Mouse (Mus musculus) spleen, adult 2 months (tissue): ENCODE results near the gene Aurka. TPM values are rescaled to one million over a fixed set of nuclear protein-coding genes. Genes with fewer than 3 reads are reported as not detected.

Source experiments
- DNase-seq, 2 experiments: peaks; one replicate each; pipeline versions ENCODE4 v3.0.0 to v3.0.0-alpha.2; 2012 to 2021; ENCODE audit warnings: low spot score in 2 of 2, low read depth in 1 of 2
- H3K27ac ChIP-seq: fragments of 200-500 bp; 2 replicates; pipeline ENCODE4 v1.5.1; 2012; ENCODE audit warnings: low read length, inconsistent platforms; ENCODE audit not compliant: insufficient read depth
- H3K27me3 ChIP-seq: fragments of 200-500 bp; 2 replicates; pipeline ENCODE4 v1.6.1; 2012; ENCODE audit warnings: mild to moderate bottlenecking, moderate library complexity, low read length, inconsistent platforms; ENCODE audit not compliant: control insufficient read depth, insufficient read depth
- H3K36me3 ChIP-seq: fragments of 200-500 bp; 2 replicates; pipeline ENCODE4 v1.6.1; 2012; ENCODE audit warnings: mild to moderate bottlenecking, low read length, inconsistent platforms; ENCODE audit not compliant: control insufficient read depth, insufficient read depth
- H3K4me1 ChIP-seq: fragments of 200-500 bp; 2 replicates; pipeline ENCODE4 v1.6.1; 2011; ENCODE audit warnings: inconsistent platforms; ENCODE audit not compliant: control insufficient read depth, insufficient read depth, insufficient read length
- H3K4me3 ChIP-seq: fragments of 200-500 bp; 2 replicates; pipeline ENCODE4 v1.5.1; 2011; ENCODE audit warnings: mild to moderate bottlenecking, inconsistent platforms; ENCODE audit not compliant: insufficient read depth, insufficient read length; ENCODE audit errors: extremely low read depth
- CTCF ChIP-seq: fragments of 200-500 bp; IDR thresholded peaks from 2 replicates; pipeline ENCODE4 v1.5.1; 2011; ENCODE audit warnings: mild to moderate bottlenecking, inconsistent platforms; ENCODE audit not compliant: insufficient read depth, insufficient read length, insufficient replicate concordance; ENCODE audit errors: extremely low read depth
- POLR2A ChIP-seq: fragments of 200-500 bp; IDR thresholded peaks from 2 replicates; pipeline ENCODE4 v1.6.1; 2011; ENCODE audit warnings: low read depth, low read length, inconsistent platforms
- WGBS: fragments of 180-500 bp; shearing (Covaris S2); methylation state at CpG from one replicate; pipeline ENCODE4 v1.1.7; 2018; 5-methylcytosine and 5-hydroxymethylcytosine counted together
- polyA plus RNA-seq: library from polyadenylated mRNA; depleted of rRNA; stranded (reverse); fragments of >200 nt; gene quantifications from 2 replicates; pipeline ENCODE4 v1.2.3, GENCODE M21; 2012

Gene Aurka
- polyA plus RNA-seq, 1 experiment, result 8.1 TPM

DNA sequence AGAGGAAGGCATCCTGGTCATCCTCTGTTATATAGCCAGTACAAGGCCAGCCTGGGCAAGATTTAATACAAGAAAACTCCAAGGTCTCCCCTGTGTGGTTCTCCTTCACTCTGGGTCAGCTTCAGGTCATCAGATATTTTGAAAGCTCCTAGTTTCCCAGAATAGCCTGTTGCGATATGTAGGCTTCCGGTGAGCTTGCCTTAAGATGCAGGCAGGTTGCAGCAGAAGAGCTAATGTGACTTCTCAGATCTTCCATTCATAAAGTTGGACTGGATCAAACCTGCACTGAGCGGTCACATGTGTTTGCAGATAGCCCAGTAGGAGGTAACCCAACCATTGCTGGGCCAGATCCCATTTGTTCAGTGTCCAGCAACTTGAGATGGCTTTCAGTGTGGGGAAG is 14.4 kb upstream of the Aurka start:
- Histone ChIP-seq H3K4me1 (peaks cover 5% of the 10 kb centered on the region; the same call in 1 of the 2 replicates), H3K27ac (no peak overlapping the region), H3K27me3 (no peaks in the 10 kb centered on the region), H3K36me3 (peaks cover 12% of the 10 kb centered on the region), H3K4me3 (no peak overlapping the region)
- 92% methylated on average over 3 of the region's 3 CpGs for WGBS
- DNase-seq, result no peak
- TF ChIP-seq POLR2A, result no peak
- no peak for TF ChIP-seq CTCF

DNA sequence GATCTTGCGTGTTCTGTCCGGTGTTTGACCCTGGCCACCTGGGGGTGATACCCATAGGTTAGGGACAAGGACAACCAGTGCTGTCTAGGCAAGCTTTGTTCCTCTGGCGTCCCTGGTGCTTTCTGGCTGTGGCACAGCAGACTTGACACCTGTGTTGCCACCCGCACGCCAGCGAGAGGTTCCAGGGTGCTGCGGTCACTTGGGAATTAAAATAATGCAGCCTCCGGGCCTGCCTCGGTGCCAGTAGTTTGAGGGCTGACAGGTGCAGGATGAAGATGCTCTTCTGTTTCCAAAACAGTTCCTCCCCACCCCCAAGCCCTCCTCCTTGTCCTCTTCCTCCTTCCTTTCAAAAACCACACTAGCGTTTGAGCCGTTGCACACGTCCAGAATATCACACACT is 11.6 kb upstream of the Aurka start:
- WGBS, result 25% methylated on average over 12 of the region's 12 CpGs
- H3K27ac ChIP-seq, result no peak overlapping the region

DNA sequence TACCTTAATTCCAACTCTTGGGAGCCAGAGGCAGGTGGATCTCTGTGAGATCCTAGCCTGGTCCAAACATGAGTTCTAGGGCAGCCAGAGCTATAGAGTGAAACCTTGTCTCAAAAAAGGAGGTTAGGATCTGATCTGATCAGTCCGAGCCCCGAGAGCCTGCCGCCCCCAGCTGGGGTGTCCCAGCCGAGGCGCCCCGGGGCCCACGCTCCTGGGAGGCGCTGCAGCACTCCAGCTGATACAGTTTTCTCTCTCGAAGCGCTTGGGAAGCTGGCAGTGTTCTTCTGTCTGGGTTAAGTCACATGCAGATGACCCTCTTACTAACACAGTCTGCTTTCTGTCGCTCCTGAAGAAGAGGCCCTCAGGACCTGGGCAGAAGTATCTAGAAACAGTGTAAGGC is 11.0 kb upstream of the Aurka start:
- Histone ChIP-seq H3K4me3 (no peak overlapping the region), H3K36me3 (peaks cover 30% of the 10 kb centered on the region), H3K4me1 (peaks cover 5% of the 10 kb centered on the region; the same call in 1 of the 2 replicates), H3K27me3 (no peaks in the 10 kb centered on the region), H3K27ac (no peak overlapping the region)
- WGBS, result 57% methylated on average over 11 of the region's 11 CpGs
- TF ChIP-seq POLR2A, result no peak
- no peak for TF ChIP-seq CTCF
- DNase-seq, result no peak

More for the DNA sequence above, 11.6 kb upstream of the Aurka start:
- Histone ChIP-seq H3K36me3 (peaks cover 27% of the 10 kb centered on the region), H3K4me3 (no peak overlapping the region), H3K4me1 (peaks cover 5% of the 10 kb centered on the region; the same call in 1 of the 2 replicates), H3K27me3 (no peaks in the 10 kb centered on the region)
- TF ChIP-seq POLR2A (no peak), CTCF (no peak)
- DNase-seq, result no peak

DNA sequence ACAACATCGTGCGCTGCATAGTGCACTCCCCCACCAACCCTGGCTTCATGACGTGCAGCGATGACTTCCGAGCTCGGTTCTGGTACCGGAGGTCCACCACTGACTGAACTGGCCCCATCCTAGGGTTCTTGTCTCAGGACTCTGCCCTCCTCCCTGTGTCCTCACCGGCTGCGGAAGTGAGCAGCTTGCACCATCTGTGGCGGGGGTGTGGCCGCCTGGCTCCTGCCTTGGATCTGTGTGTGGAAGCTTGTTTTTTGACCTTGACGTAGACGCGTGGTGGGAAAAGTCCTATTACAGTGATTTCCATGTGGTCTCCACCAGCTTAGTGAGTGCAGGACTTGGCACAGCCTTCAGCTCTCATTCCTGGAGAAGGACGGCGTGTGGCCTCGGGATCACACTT is 10.2 kb upstream of the Aurka start:
- Histone ChIP-seq H3K4me1 (peaks cover 5% of the 10 kb centered on the region; the same call in 1 of the 2 replicates), H3K27me3 (no peaks in the 10 kb centered on the region), H3K27ac (no peak overlapping the region), H3K36me3 (peaks cover 39% of the 10 kb centered on the region), H3K4me3 (no peak overlapping the region)
- TF ChIP-seq POLR2A (no peak), CTCF (no peak)
- 90% methylated on average over 17 of the region's 17 CpGs for WGBS
- DNase-seq, result no peak

DNA sequence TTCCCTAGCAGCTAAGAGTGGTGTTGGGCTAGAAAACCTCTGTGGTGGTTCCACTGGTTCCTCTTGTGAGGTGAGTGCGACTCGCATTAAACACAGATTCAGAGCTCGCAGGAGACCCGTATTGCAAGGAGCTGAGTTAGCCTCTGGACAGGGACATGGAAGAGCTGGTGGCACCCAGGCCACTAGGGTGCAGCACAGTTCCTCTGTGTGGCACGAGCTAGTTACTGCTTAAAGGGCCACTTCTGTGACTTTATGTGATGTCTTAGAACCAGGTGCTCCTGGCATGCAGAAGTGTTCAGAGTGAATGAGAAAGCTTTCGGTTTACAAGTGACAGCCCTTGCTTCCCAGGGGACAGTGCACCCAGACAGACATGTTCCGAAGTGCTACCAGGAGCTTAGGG is 8.0 kb upstream of the Aurka start:
- H3K27ac ChIP-seq, result no peak overlapping the region
- no peaks in the 10 kb centered on the region for H3K27me3 ChIP-seq
- peaks cover 5% of the 10 kb centered on the region; the same call in 1 of the 2 replicates for H3K4me1 ChIP-seq
- peaks cover 49% of the 10 kb centered on the region for H3K36me3 ChIP-seq
- no peak overlapping the region for H3K4me3 ChIP-seq
- TF ChIP-seq POLR2A (no peak), CTCF (peak; percentile 90)
- DNase-seq, result peak; percentile 59 to 71
- 39% methylated on average over 7 of the region's 7 CpGs for WGBS

DNA sequence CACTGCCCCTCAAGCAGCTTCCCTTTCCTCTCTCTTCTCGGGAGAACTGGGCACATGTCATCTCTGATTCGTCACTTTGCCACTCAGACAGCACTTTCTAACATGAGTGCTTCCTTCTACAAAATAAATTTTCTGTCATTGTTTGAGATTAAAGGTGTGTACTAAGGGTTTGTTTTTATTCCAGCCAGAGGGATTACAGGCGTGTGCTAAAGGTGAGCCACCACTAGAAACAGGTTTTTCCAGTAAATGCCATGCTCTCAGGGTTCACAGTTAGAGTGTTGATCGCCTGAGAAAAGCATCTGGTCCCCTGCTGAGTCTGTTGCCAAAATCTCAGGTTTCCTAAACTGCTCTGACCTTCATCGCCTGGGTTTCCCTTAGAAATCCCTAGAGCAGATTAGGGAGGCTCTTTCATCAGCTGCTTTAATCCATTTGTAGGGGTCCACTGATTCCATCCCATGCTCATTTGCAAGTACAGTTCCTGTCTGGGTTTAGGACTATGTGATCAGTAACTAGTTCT is 6.7 kb upstream of the Aurka start:
- Histone ChIP-seq H3K4me1 (peaks cover 4% of the 10 kb centered on the region; the same call in 1 of the 2 replicates), H3K27me3 (no peaks in the 10 kb centered on the region), H3K27ac (no peak overlapping the region), H3K36me3 (peaks cover 54% of the 10 kb centered on the region), H3K4me3 (no peak overlapping the region)
- no peak for DNase-seq
- TF ChIP-seq POLR2A, result no peak
- TF ChIP-seq CTCF, result no peak
- 92% methylated on average over 5 of the region's 5 CpGs for WGBS

DNA sequence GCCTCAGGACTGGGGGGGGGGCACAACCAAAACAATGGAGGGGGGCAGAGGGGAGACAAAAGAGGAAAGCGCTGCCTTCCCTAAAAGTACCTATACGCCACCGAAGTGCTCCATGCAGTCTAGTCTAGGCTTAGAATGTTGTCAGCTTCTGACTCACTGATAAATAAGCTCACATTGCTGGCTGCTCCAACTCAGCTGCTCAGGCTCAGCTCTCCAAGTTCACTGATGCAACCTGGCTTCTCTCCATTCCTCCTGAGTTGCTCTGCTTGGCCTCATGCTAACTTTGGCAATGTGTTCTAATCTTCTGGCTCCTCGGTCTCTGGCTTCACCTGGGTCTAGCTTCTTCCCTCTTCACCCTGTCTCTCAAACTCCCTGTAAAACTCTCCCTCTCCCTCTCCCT is 6.2 kb upstream of the Aurka start:
- WGBS, result 91% methylated on average over 4 of the region's 4 CpGs
- no peak for DNase-seq
- Histone ChIP-seq H3K27ac (no peak overlapping the region), H3K27me3 (no peaks in the 10 kb centered on the region), H3K36me3 (peaks cover 52% of the 10 kb centered on the region), H3K4me1 (peaks cover 3% of the 10 kb centered on the region; the same call in 1 of the 2 replicates), H3K4me3 (no peak overlapping the region)
- TF ChIP-seq POLR2A, result no peak
- TF ChIP-seq CTCF, result no peak
